Mouse (Mus musculus) hematopoietic multipotent progenitor cell, adult 10-12 weeks (in vitro differentiated cells): ENCODE data around the gene Gm10563. TPM values are rescaled to one million over a fixed set of nuclear protein-coding genes. Genes with fewer than 3 reads are reported as not detected.

Experiments
- polyA plus RNA-seq: library from polyadenylated mRNA; stranded (reverse); fragments of >175 nt; gene quantifications from 2 replicates; pipeline ENCODE4 v1.2.3, GENCODE M21; 2012; ENCODE audit warnings: low replicate concordance

The Gm10563 gene
- not detected in 2 replicates for polyA plus RNA-seq

DNA sequence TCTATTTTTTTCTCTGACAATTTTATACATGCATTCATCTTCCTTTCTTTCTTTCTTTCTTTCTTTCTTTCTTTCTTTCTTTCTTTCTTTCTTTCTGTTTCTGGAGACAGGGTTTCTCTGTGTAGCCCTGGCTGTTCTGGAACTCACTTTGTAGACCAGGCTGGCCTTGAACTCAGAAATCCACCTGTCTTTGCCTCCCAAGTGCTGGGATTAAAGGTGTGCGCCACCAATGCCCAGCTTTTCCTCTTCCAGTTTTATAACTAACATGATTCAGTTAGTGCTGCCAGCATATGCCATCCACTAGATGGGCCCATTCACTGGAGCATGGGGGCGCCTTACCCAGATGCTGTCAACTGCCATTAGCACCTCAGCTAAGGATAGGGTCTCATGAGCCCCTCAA is at the start of gene Gm10563:
TSS of gene Gm10563 (minus strand) at position 101 of the 400 bp plus-strand sequence.

DNA sequence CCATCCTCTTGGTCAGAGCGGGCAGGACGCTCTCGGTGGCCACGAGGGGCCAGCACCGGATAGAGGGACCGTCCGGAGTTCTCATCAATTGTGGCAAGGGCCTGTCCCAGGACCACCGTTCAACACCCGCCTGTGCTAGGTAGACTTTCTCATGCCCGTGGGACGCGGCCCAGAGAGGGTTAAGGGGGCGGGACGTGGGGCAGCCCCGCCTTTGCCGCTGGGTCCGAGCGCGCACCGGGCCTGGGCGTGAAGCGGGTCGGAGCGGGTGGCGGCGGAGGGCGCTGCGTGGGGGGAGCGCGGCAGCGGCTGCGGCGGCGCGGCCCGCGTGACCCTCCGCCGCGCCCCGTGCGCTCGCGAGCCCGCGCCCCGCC is 48.9 kb upstream of the Gm10563 start, which contains the start of gene Fndc10:
TSS of gene Fndc10 (plus strand) at position 232 of the 371 bp plus-strand sequence.

GRCm38 (mm10) chr4:155668689-155669597 is 23.7 kb upstream of the Gm10563 start, which contains the start of gene Mib2:
Gene Mib2 (minus strand): TSS chr4:155669198.

GRCm38 (mm10) chr4:155653086-155653450 is 7.9 kb upstream of the Gm10563 start, which contains the start of gene Mmp23:
Gene Mmp23 (minus strand): TSS chr4:155653384.

DNA sequence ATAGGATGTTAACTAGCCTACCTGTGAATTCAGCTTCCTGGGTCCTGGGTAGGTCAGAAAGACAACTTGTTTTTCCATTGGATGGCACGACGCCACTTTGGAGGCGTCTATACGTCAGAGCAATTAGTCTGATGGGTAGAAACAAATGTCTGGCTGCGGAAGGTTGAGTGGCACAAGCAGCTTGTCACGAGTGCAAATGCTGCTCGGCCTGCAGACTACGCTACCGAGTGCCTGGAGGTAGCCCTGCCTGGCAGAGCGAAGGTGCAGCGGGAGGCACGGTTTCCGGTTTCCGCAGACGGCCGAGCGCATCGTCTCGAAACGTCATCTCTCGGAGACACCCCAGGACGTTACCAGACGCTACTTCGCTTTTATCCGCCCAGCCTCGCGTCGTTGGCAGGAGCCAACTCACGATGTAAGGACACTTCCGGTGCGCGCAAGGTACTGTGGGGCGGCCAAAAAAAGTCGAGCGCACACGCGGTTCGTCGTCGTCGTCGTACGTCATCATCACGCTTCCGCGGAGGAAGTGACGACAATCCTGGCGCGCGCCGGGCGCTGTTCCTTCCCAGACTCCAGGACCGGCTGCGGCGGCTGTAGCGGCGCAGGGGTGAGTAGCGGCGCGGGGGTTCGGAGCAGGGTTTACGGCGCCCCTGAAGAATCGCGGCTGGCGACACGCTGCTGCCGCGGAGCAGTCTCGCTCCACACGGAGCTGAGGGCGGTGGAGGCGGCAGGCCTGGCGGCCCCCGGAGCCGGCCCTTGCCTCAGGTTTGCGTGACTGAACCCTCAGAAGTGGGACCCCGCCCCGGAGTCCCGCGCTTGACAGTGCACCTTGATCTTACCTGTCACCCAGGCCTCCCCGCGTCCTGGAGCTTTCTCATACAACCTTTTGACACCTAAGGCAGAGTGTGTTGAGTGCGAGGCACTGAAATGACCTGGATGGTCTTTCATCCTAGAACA is 20.6 kb downstream of the Gm10563 start, which contains the start of gene Cdk11b:
TSS of gene Cdk11b (plus strand) at position 517 of the 954 bp plus-strand sequence.

DNA sequence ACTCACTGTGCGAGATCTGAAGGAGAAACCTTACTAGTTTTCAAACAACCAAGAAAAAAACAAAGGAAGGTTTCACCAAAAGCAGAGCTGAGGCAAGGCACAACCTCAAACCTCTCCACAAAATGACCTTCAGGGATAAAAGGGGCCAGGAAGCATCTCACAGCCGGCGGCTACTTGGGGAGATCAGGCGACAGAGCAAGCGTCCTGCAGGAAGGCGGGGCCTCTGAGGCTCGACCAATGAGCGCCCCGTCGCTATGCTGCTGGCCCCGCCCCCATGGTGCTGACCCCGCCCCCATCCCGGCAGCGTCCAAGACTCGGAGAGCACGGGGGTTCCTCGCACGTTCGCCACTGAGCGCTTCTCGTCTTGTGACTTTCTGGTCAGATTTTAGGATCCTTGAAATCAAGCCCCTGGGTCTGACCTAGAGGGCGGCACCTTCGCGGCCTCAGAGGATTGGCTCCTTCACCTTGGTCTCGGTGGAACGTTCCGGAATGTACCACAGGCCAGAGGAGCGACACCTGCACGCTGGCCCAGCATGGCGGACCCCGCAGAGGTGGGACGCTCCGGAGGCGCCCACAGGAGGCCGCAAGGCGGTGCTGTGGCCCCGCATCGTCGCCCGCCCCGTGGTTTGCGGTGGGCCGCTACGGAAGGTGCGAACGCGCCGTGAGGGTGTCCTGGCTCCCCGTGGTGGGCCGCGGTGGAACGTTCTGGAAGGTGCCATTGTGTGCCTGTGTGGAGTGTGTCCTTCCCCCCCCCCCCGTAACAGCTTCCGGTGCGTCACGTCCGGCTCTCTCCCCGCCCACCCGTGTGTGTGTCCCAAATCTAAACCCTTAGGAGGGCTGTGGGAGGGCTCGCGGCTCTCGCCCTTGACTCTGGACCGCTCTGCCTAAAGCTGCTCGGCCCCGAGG is 43.9 kb downstream of the Gm10563 start, which contains the start of gene Slc35e2:
TSS of gene Slc35e2 (plus strand) at position 326 of the 906 bp plus-strand sequence.

Other genes starting within 250 kb of the Gm10563 start
- not detected in 2 replicates for gene Gabrd, start 247.3 kb downstream of the Gm10563 start, polyA plus RNA-seq
- 0.04 and 0.09 TPM in 2 replicates for gene Cfap74, start 236.2 kb downstream of the Gm10563 start, polyA plus RNA-seq
- not detected in 2 replicates for gene Tmem52, start 176.3 kb downstream of the Gm10563 start, polyA plus RNA-seq
- gene Gnb1, start 154.0 kb downstream of the Gm10563 start, polyA plus RNA-seq, result 34.3 and 52.5 TPM in 2 replicates
- 91.7 and 105 TPM in 2 replicates for gene Nadk, start 83.0 kb downstream of the Gm10563 start, polyA plus RNA-seq
- gene Slc35e2, start 44.0 kb downstream of the Gm10563 start, polyA plus RNA-seq, result 2.0 and 2.4 TPM in 2 replicates
- 86.9 and 98.8 TPM in 2 replicates for gene Cdk11b, start 20.6 kb downstream of the Gm10563 start, polyA plus RNA-seq
- gene Mmp23, start 8.0 kb upstream of the Gm10563 start, polyA plus RNA-seq, result 1.5 and 2.2 TPM in 2 replicates
- gene Mib2, start 23.8 kb upstream of the Gm10563 start, polyA plus RNA-seq, result 38.8 and 73.8 TPM in 2 replicates
- 9.1 and 13.0 TPM in 2 replicates for gene Fndc10, start 48.9 kb upstream of the Gm10563 start, polyA plus RNA-seq
- gene Ssu72, start 59.4 kb upstream of the Gm10563 start, polyA plus RNA-seq, result 37.5 and 73.4 TPM in 2 replicates
- gene Tmem240, start 89.4 kb upstream of the Gm10563 start, polyA plus RNA-seq, result 0.86 and 1.6 TPM in 2 replicates
- gene Atad3a, start 115.7 kb upstream of the Gm10563 start, polyA plus RNA-seq, result 22.2 and 23.8 TPM in 2 replicates
- gene Vwa1, start 129.3 kb upstream of the Gm10563 start, polyA plus RNA-seq, result 0.28 and 1.3 TPM in 2 replicates
- 0.06 TPM in 1 of 2 replicates, not detected in the other for gene Tmem88b, start 140.5 kb upstream of the Gm10563 start, polyA plus RNA-seq
- 0.10 TPM in 1 of 2 replicates, not detected in the other for gene Ankrd65, start 145.0 kb upstream of the Gm10563 start, polyA plus RNA-seq
- gene Mrpl20, start 157.5 kb upstream of the Gm10563 start, polyA plus RNA-seq, result 6.3 and 19.8 TPM in 2 replicates
- gene Ccnl2, start 167.1 kb upstream of the Gm10563 start, polyA plus RNA-seq, result 56.5 and 59.9 TPM in 2 replicates
- 177 and 209 TPM in 2 replicates for gene Aurkaip1, start 185.9 kb upstream of the Gm10563 start, polyA plus RNA-seq
- 2.6 and 5.3 TPM in 2 replicates for gene Mxra8, start 194.3 kb upstream of the Gm10563 start, polyA plus RNA-seq
- 89.3 and 201 TPM in 2 replicates for gene Dvl1, start 202.0 kb upstream of the Gm10563 start, polyA plus RNA-seq
- gene Tas1r3, start 218.0 kb upstream of the Gm10563 start, polyA plus RNA-seq, result 0.25 and 0.37 TPM in 2 replicates
- 1.6 and 4.5 TPM in 2 replicates for gene Cptp, start 224.0 kb upstream of the Gm10563 start, polyA plus RNA-seq
- gene Ints11, start 224.1 kb upstream of the Gm10563 start, polyA plus RNA-seq, result 13.3 and 23.2 TPM in 2 replicates
- gene Pusl1, start 246.4 kb upstream of the Gm10563 start, polyA plus RNA-seq, result 79.0 and 302 TPM in 2 replicates
- gene Acap3, start 246.4 kb upstream of the Gm10563 start, polyA plus RNA-seq, result 30.5 and 52.0 TPM in 2 replicates